ENCODE assay signal across 29 mouse cellular contexts in genomic region chr14:47221567-47221966, GRCm38 (mm10). TPM values are rescaled to one million over a fixed set of nuclear protein-coding genes. Genes with fewer than 3 reads are reported as not detected.
DNase-seq lines count a peak whose midpoint lies in the region; ATAC-seq and TF ChIP-seq lines count a peak whose summit lies in the region.
"Had no signal": no experiment of that assay in that cellular context is flagged by ENCODE, and none has a peak within 500 bp of the region (broad histone marks: within the 10 kb centered on the region; RNA-seq: fewer than 3 reads in every experiment).

No protein-coding gene starts in this region.

- no peak for ATAC-seq in liver, postnatal 0 days
- ATAC-seq: forebrain, postnatal 0 days; intestine, embryonic 16.5 days; midbrain, embryonic 15.5 days had no signal

- H3K4me1 ChIP-seq in liver, postnatal 0 days (ENCODE audit: insufficient read depth) = no peaks in the 10 kb centered on the region
- H3K4me1 ChIP-seq: embryonic facial prominence, embryonic 13.5 days; forebrain, embryonic 12.5 days; hindbrain, embryonic 13.5 days; midbrain, embryonic 10.5 days; midbrain, embryonic 15.5 days had no signal

- TF ChIP-seq EP300 in liver, postnatal 0 days (IDR thresholded peaks at IDR 0.05; ENCODE audit: low read depth) = no peak

- no peak for TF ChIP-seq CTCF in liver, postnatal 0 days (IDR thresholded peaks at IDR 0.05; ENCODE audit: low read depth)

- no peak overlapping the region for H3K9ac ChIP-seq in liver, postnatal 0 days (replicated peaks)
- H3K9ac ChIP-seq: embryonic facial prominence, embryonic 13.5 days; forebrain, embryonic 12.5 days; forebrain, postnatal 0 days; hindbrain, embryonic 13.5 days; lung, embryonic 14.5 days; midbrain, embryonic 15.5 days had no signal

- DNase-seq in heart, adult 11 months = peak; percentile 83
- no peak for DNase-seq in heart, postnatal 4 days
- DNase-seq in liver = peak; percentile 26
- DNase-seq in liver, postnatal 0 days = no peak
- DNase-seq in thymus, postnatal 14 days = peak; percentile 26
- no peak for DNase-seq in thymus, postnatal 10 days (ENCODE audit: low spot score in 2 of 2)
- DNase-seq in thymus, postnatal 4 days = peak; percentile 36
- DNase-seq in adrenal gland, postnatal 25 days = no peak
- DNase-seq: adrenal gland, postnatal 14 days; cerebellum, adult 11-12 months; cerebellum, adult 9-11 months; forebrain, postnatal 0 days; gastrocnemius, postnatal 10 days; heart, postnatal 36 days; kidney, adult 8-10 months; kidney, postnatal 10 days; lung, embryonic 14.5 days; right cerebral cortex, adult 18-20 months; spleen, adult 18-20 months had no signal

- H3K27ac ChIP-seq in liver, postnatal 0 days (ENCODE audit: low read depth) = no peak overlapping the region
- H3K27ac ChIP-seq: embryonic facial prominence, embryonic 13.5 days; forebrain, embryonic 12.5 days; hindbrain, embryonic 13.5 days; midbrain, embryonic 10.5 days; midbrain, embryonic 15.5 days had no signal

- H3K27me3 ChIP-seq in liver, postnatal 0 days (ENCODE audit: insufficient read depth, low read length) = no peaks in the 10 kb centered on the region
- H3K27me3 ChIP-seq: CH12.LX; embryonic facial prominence, embryonic 13.5 days; forebrain, embryonic 12.5 days; hindbrain, embryonic 13.5 days; midbrain, embryonic 15.5 days had no signal

- no peaks in the 10 kb centered on the region for H3K36me3 ChIP-seq in liver, postnatal 0 days (replicated peaks; ENCODE audit: insufficient read depth, low read length)
- H3K36me3 ChIP-seq: embryonic facial prominence, embryonic 13.5 days; forebrain, embryonic 12.5 days; G1E; hindbrain, embryonic 13.5 days; midbrain, embryonic 10.5 days; midbrain, embryonic 15.5 days had no signal

- H3K4me3 ChIP-seq in liver, postnatal 0 days (ENCODE audit: low read depth, low read length) = no peak overlapping the region
- H3K4me3 ChIP-seq: embryonic facial prominence, embryonic 13.5 days; erythroblast, embryonic 14.5 days; forebrain, embryonic 12.5 days; hindbrain, embryonic 13.5 days; midbrain, embryonic 10.5 days; midbrain, embryonic 15.5 days had no signal

- no peak overlapping the region for H3K4me2 ChIP-seq in liver, postnatal 0 days (ENCODE audit: low read depth, low read length)
- H3K4me2 ChIP-seq: embryonic facial prominence, embryonic 13.5 days; forebrain, embryonic 12.5 days; heart, embryonic 11.5 days; hindbrain, embryonic 13.5 days; lung, embryonic 14.5 days; midbrain, embryonic 15.5 days had no signal

- H3K9me3 ChIP-seq in liver, postnatal 0 days (ENCODE audit: low read length) = no peaks in the 10 kb centered on the region
- H3K9me3 ChIP-seq: embryonic facial prominence, embryonic 13.5 days; G1E; hindbrain, embryonic 13.5 days; midbrain, embryonic 10.5 days; midbrain, embryonic 15.5 days had no signal

- 79% methylated on average over 11 of the region's 11 CpGs for WGBS in liver, postnatal 0 days (ENCODE audit: insufficient replicate concordance)

RNA-seq across cellular contexts. Expression of gene Gch1, which starts 32.4 kb away (rescaled TPM):
- 1 to 10 TPM; 7.4 TPM for total RNA-seq in heart, postnatal 4 days (2021)
- 29.6 and 38.3 TPM in 2 replicates for polyA plus RNA-seq in liver, postnatal 0 days (2015; fragmentation: Nextera tagmentation; extraction: Ambion mirVana)
- 66.2 and 71.6 TPM in 2 replicates for total RNA-seq in adrenal gland, postnatal 25 days (2021)

RNA-seq across cellular contexts. Expression of gene Wdhd1, which starts 55.1 kb away (rescaled TPM):
- total RNA-seq in heart, postnatal 4 days (2021) = 10 to 100 TPM; 11.4 to 13.1 TPM
- 10.1 and 13.7 TPM in 2 replicates for polyA plus RNA-seq in liver, postnatal 0 days (2015; fragmentation: Nextera tagmentation; extraction: Ambion mirVana)
- total RNA-seq in adrenal gland, postnatal 25 days (2021) = 4.8 and 7.5 TPM in 2 replicates

RNA-seq across cellular contexts. Expression of gene Socs4, which starts 55.2 kb away (rescaled TPM):
- 10 to 100 TPM; 17.6 to 18.2 TPM for total RNA-seq in heart, postnatal 4 days (2021)
- 1.7 and 1.9 TPM in 2 replicates for polyA plus RNA-seq in liver, postnatal 0 days (2015; fragmentation: Nextera tagmentation; extraction: Ambion mirVana)
- total RNA-seq in adrenal gland, postnatal 25 days (2021) = 20.1 and 20.6 TPM in 2 replicates

Comparison
In these comparisons a context has a peak if more than half of its experiments do, and no peak if none do; other contexts are left out.
1. DNase-seq: peak in heart, adult 11 months (single experiment), liver (single experiment), thymus, postnatal 14 days (single experiment) and thymus, postnatal 4 days (single experiment); none in heart, postnatal 4 days (single experiment), liver, postnatal 0 days (single experiment), thymus, postnatal 10 days (0 of 2) and adrenal gland, postnatal 25 days (single experiment).